Mouse (Mus musculus) cerebellum, adult 2 months (tissue): Measurements from ENCODE around the gene Tmcc3.

ENCODE experiments used
- CTCF ChIP-seq: fragments of 200-500 bp; IDR thresholded peaks from 2 replicates; pipeline ENCODE4 v1.5.1; 2011; ENCODE audit warnings: low read depth, mild to moderate bottlenecking, control low read depth, low read length, moderate library complexity, borderline replicate concordance; ENCODE audit not compliant: insufficient read depth
- POLR2A ChIP-seq: fragments of 200-500 bp; IDR thresholded peaks from 2 replicates; pipeline ENCODE4 v1.6.1; 2011; ENCODE audit warnings: low read length, control low read depth, borderline replicate concordance; ENCODE audit not compliant: insufficient read depth

GRCm38 (mm10) chr10:94350207-94350606, 38.5 kb downstream of the Tmcc3 start:
- TF ChIP-seq POLR2A (no peak), CTCF (no peak)
